Mouse (Mus musculus): ENCODE measurements around the gene A630001G21Rik. TPM values are rescaled to one million over a fixed set of nuclear protein-coding genes. Genes with fewer than 3 reads are reported as not detected.

Gene A630001G21Rik
- polyA plus RNA-seq, 1 experiment from 2014 or later: 1.8 TPM

DNA sequence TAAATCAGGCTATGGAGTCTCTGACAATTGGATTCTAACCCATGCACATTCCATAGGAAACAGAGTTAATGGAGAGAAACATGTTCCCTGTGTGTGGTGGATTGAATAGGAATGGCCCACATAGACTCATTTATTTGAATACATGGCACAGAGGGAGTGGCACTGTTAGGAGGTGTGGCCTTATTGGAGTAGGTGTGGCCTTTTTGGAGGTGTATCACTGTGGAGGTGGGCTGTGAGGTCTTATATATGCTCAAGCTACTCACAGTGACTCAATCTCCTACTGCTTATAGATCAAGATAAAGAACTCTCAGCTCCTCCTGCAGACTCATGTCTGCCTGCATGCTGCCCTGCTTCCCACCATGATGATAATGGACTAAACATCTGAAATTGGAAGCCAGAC lies 63.9 kb downstream of the A630001G21Rik start:
- ATAC-seq (replicated peaks; ENCODE audit: insufficient number of reproducible peaks, low FRiP score, low TSS enrichment): no peak
- Histone ChIP-seq H3K4me3 (ENCODE audit: low read depth, low read length) (no peak overlapping the region), H3K4me1 (ENCODE audit: control insufficient read depth, insufficient read depth, low read length) (peaks cover 8% of the 10 kb centered on the region), H3K27me3 (ENCODE audit: control insufficient read depth, insufficient read depth, low read length) (no peaks in the 10 kb centered on the region), H3K9ac (ENCODE audit: low read depth, low read length) (no peak overlapping the region), H3K9me3 (replicated peaks; ENCODE audit: control insufficient read depth, low read length) (no peaks in the 10 kb centered on the region), H3K27ac (ENCODE audit: low read depth, low read length) (no peak overlapping the region), H3K36me3 (ENCODE audit: control insufficient read depth, insufficient read depth, low read length) (no peaks in the 10 kb centered on the region), H3K4me2 (no peak overlapping the region)

DNA sequence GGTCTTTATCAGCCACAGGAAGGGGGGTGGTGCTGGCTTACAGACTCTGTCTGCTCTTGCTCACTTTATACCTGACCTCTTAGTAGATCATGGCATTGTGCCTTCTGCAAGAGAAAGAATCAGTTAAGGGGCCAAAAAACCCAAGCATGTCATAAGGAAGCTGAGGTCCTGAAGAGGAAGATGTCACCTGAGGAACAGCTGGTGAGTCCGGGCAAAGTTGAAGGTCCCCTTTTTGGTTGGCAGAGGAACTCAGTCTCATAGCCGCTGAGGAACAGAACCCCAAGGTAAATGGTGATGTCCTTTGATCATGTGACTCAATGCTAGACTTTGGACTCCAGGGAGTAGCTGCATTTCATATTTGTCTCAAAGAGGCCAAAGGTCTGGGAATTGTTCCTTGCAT lies 71.7 kb downstream of the A630001G21Rik start:
- H3K4me1 ChIP-seq (ENCODE audit: control insufficient read depth, insufficient read depth, low read length): no peaks in the 10 kb centered on the region
- 79% methylated on average over 2 of the region's 2 CpGs for WGBS (ENCODE audit: insufficient replicate concordance)
- ATAC-seq (replicated peaks; ENCODE audit: insufficient number of reproducible peaks, low FRiP score, low TSS enrichment): no peak
- H3K27ac ChIP-seq (ENCODE audit: low read depth, low read length): no peak overlapping the region
- no peaks in the 10 kb centered on the region for H3K27me3 ChIP-seq (ENCODE audit: control insufficient read depth, insufficient read depth, low read length)
- no peak overlapping the region for H3K4me3 ChIP-seq (ENCODE audit: low read depth, low read length)
- no peaks in the 10 kb centered on the region for H3K36me3 ChIP-seq (ENCODE audit: control insufficient read depth, insufficient read depth, low read length)
- no peak overlapping the region for H3K9ac ChIP-seq (ENCODE audit: low read depth, low read length)
- H3K9me3 ChIP-seq (replicated peaks; ENCODE audit: control insufficient read depth, low read length): no peaks in the 10 kb centered on the region
- no peak overlapping the region for H3K4me2 ChIP-seq

DNA sequence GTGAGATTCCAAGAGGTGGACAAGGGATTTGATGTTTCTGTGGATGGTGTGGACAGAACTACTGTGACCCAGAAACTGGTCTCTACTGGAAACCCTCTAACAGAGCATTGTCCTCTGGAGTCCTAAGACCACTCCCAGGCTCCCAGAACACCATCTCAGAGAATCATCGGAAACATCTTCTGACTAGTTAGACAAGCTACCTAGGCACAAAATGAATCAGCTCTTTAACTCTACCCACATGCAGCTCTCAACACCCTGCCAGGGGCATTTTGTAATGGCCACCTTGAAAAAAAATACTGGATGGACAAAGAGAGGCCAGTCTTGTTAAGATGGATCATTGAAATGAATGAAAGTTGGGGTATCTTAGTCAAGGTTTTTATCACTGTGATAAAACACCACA lies 72.9 kb downstream of the A630001G21Rik start:
- no peaks in the 10 kb centered on the region for H3K4me1 ChIP-seq (ENCODE audit: control insufficient read depth, insufficient read depth, low read length)
- no peaks in the 10 kb centered on the region for H3K27me3 ChIP-seq (ENCODE audit: control insufficient read depth, insufficient read depth, low read length)
- 87% methylated on average over 1 of the region's 1 CpGs for WGBS (ENCODE audit: insufficient replicate concordance)

DNA sequence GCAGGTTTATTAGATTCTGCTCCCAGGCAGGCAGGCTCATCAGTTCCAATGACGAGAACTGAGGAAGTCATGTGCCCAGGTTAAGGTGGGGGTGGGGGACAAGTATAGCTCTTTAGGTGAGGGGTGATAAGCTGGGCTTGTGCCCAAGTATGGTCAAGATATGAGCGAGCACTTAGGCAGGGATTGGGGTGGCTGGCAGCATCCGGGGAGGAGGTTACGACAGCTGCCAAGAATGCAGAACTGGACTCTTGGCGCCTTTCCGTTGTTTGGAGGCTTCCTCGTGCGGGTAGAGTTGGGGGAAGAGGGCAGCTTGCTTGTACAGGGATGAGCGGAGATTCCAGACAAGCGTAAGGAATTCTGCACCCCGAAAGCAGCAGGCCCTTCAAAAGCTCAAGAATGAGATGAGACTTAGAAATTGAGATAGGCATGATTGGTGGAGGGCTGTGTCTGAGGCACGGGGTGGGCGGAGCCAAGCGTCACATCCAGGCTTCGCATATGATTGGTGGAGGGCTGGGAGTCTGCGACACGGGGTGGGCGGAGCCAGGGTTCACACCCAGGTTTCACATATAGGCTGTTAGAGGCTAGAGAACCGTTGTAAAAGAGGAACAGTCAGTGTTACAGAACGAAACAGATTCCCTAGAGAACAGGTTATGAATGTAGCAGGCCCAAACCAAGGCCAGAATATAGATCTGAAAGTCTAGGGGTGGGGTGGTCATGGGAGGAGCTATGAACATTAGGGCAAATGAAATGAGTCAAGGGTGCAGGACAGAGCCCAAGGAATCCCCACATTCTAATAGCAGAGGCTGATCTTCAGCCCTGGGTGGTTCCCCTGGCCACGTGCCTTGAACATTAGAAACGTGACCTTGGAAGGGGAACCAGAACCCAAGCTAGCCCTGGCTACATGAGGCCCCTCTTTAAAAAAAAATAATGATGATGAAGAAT lies 74.9 kb downstream of the A630001G21Rik start:
- Histone ChIP-seq H3K9ac (ENCODE audit: low read depth, low read length) (peak overlapping the region; percentile 61), H3K36me3 (ENCODE audit: control insufficient read depth, insufficient read depth, low read length) (no peaks in the 10 kb centered on the region)
- WGBS (ENCODE audit: insufficient replicate concordance): 11% methylated on average over 22 of the region's 22 CpGs

More for the DNA sequence above, 72.9 kb downstream of the A630001G21Rik start:
- H3K27ac ChIP-seq (ENCODE audit: low read depth, low read length): no peak overlapping the region
- H3K9ac ChIP-seq (ENCODE audit: low read depth, low read length): no peak overlapping the region
- no peak overlapping the region for H3K4me2 ChIP-seq
- H3K4me3 ChIP-seq (ENCODE audit: low read depth, low read length): no peak overlapping the region
- ATAC-seq (replicated peaks; ENCODE audit: insufficient number of reproducible peaks, low FRiP score, low TSS enrichment): no peak
- no peaks in the 10 kb centered on the region for H3K9me3 ChIP-seq (replicated peaks; ENCODE audit: control insufficient read depth, low read length)
- no peaks in the 10 kb centered on the region for H3K36me3 ChIP-seq (ENCODE audit: control insufficient read depth, insufficient read depth, low read length)

DNA sequence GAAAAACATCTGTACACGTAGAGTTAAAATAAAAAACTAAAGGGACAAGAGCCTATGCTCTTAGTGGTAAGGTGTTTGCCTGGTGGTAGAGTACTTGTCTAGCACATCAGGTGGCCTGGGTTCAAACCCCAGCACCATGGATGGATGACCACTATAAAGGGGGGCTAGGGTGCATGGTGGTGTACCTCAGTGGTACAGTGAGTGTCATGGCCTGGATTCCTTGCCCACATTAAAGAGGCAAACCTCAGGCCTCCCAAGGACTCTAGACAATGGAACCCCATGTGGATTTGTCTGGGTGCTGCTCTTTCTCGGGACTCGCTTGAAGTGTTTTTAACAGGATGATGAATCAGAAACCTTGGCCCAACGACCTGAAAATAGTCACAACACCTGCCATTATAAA lies 75.9 kb downstream of the A630001G21Rik start:
- Histone ChIP-seq H3K27ac (ENCODE audit: low read depth, low read length) (no peak overlapping the region), H3K9me3 (replicated peaks; ENCODE audit: control insufficient read depth, low read length) (no peaks in the 10 kb centered on the region), H3K27me3 (ENCODE audit: control insufficient read depth, insufficient read depth, low read length) (no peaks in the 10 kb centered on the region), H3K36me3 (ENCODE audit: control insufficient read depth, insufficient read depth, low read length) (no peaks in the 10 kb centered on the region), H3K9ac (ENCODE audit: low read depth, low read length) (no peak overlapping the region), H3K4me3 (ENCODE audit: low read depth, low read length) (no peak overlapping the region), H3K4me2 (no peak overlapping the region), H3K4me1 (ENCODE audit: control insufficient read depth, insufficient read depth, low read length) (no peaks in the 10 kb centered on the region)
- ATAC-seq (replicated peaks; ENCODE audit: insufficient number of reproducible peaks, low FRiP score, low TSS enrichment): no peak
- 78% methylated on average over 4 of the region's 4 CpGs for WGBS (ENCODE audit: insufficient replicate concordance)

More for the DNA sequence above, 74.9 kb downstream of the A630001G21Rik start:
- no peaks in the 10 kb centered on the region for H3K4me1 ChIP-seq (ENCODE audit: control insufficient read depth, insufficient read depth, low read length)
- H3K27ac ChIP-seq (ENCODE audit: low read depth, low read length): peak overlapping the region; percentile 92
- H3K9me3 ChIP-seq (replicated peaks; ENCODE audit: control insufficient read depth, low read length): no peaks in the 10 kb centered on the region
- peak; percentile 95 for ATAC-seq (replicated peaks; ENCODE audit: insufficient number of reproducible peaks, low FRiP score, low TSS enrichment)
- H3K4me2 ChIP-seq: peak overlapping the region; percentile 59
- H3K27me3 ChIP-seq (ENCODE audit: control insufficient read depth, insufficient read depth, low read length): no peaks in the 10 kb centered on the region
- peak overlapping the region; percentile 33 for H3K4me3 ChIP-seq (ENCODE audit: low read depth, low read length)

DNA sequence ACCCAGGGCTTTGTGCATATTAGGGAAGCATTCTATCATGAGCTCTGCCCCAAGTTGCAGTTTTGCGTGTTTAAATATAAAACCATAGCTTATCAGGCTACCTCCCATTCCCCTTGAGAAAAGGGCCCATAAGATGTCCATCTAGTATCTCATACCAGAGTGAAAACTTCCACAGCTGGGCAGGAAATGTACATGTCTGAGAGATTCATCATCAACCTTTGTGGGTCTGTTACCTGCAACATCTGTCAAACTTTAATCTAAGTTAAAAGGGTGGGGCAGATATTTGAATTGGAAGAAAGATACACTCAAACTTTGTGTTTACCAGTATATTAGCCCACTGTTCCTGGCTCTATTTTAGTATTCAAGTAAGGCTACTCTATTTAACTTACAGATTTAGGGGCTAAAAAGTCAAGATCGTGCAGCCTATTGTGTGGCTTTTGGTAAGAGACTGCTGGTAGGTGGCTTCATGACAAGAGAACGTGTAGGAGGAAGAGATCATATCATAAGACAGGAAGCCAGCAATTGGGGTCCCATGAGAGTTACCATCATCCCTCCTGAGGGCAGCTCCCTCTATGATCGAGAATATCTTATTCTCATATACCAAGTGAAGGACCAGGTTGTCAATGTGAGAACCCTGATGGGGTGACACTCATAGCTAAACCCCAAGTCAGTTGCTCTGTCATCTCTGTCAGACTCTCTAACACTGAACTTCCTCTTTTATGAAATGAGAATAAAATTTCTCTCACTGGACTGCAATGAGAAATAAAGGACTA lies 80.5 kb downstream of the A630001G21Rik start:
- H3K9ac ChIP-seq (ENCODE audit: low read depth, low read length): no peak overlapping the region
- H3K9me3 ChIP-seq (replicated peaks; ENCODE audit: control insufficient read depth, low read length): no peaks in the 10 kb centered on the region
- ATAC-seq (replicated peaks; ENCODE audit: insufficient number of reproducible peaks, low FRiP score, low TSS enrichment): no peak
- H3K36me3 ChIP-seq (ENCODE audit: control insufficient read depth, insufficient read depth, low read length): no peaks in the 10 kb centered on the region
- WGBS (ENCODE audit: insufficient replicate concordance): 69% methylated on average over 4 of the region's 4 CpGs
- H3K4me2 ChIP-seq: no peak overlapping the region
- no peaks in the 10 kb centered on the region for H3K27me3 ChIP-seq (ENCODE audit: control insufficient read depth, insufficient read depth, low read length)
- no peak overlapping the region for H3K27ac ChIP-seq (ENCODE audit: low read depth, low read length)
- H3K4me3 ChIP-seq (ENCODE audit: low read depth, low read length): no peak overlapping the region
- H3K4me1 ChIP-seq (ENCODE audit: control insufficient read depth, insufficient read depth, low read length): no peaks in the 10 kb centered on the region

DNA sequence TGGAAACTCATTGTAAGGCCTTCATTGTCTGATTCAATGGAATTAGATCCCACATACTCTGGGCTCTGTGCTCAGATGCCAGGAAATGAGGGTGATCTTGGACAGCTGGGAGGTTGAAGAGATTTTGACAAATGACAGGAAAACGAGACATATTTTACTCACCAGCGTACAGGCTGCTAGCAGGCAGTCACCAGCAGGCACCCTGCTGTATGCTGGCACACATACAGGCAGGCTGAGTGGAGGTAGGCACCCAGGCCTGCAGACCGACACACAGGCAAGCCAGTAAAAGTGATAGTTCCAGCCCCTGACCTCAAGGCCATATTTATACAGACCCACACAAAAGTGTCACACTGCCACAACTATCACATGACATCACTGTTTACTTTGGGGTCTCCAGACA lies 82.8 kb downstream of the A630001G21Rik start:
- Histone ChIP-seq H3K9me3 (replicated peaks; ENCODE audit: control insufficient read depth, low read length) (no peaks in the 10 kb centered on the region), H3K4me3 (ENCODE audit: low read depth, low read length) (no peak overlapping the region), H3K27ac (ENCODE audit: low read depth, low read length) (no peak overlapping the region), H3K9ac (ENCODE audit: low read depth, low read length) (no peak overlapping the region), H3K27me3 (ENCODE audit: control insufficient read depth, insufficient read depth, low read length) (no peaks in the 10 kb centered on the region), H3K4me2 (no peak overlapping the region), H3K4me1 (ENCODE audit: control insufficient read depth, insufficient read depth, low read length) (no peaks in the 10 kb centered on the region), H3K36me3 (ENCODE audit: control insufficient read depth, insufficient read depth, low read length) (no peaks in the 10 kb centered on the region)
- 70% methylated on average over 3 of the region's 3 CpGs for WGBS (ENCODE audit: insufficient replicate concordance)
- ATAC-seq (replicated peaks; ENCODE audit: insufficient number of reproducible peaks, low FRiP score, low TSS enrichment): no peak

DNA sequence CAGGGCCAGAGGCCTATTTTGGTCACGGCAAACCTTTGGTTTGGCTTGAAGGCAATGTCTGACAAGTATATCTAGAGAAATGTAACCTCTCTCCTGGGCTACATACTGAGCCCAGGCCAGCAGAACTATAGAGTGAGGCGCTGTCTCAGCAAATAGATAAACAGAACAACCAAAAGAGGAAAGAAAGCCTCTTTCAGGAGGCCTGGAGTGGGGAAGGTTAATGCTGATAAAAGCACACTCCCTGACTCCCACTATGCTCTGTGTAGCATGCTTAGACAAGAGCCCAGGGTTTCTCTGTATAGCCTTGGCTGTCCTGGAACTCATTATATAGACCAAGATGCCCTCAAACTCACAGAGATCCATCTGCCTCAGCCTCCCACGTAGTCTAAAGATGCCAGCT lies 85.2 kb downstream of the A630001G21Rik start:
- 63% methylated on average over 3 of the region's 3 CpGs for WGBS (ENCODE audit: insufficient replicate concordance)
- H3K4me2 ChIP-seq: no peak overlapping the region
- 0 out of 2 replicates have a peak overlapping the region, but pooled peaks have one; percentile 29 for H3K27ac ChIP-seq (ENCODE audit: low read depth, low read length)
- H3K9me3 ChIP-seq (replicated peaks; ENCODE audit: control insufficient read depth, low read length): no peaks in the 10 kb centered on the region
- no peaks in the 10 kb centered on the region for H3K36me3 ChIP-seq (ENCODE audit: control insufficient read depth, insufficient read depth, low read length)
- H3K4me3 ChIP-seq (ENCODE audit: low read depth, low read length): no peak overlapping the region
- H3K4me1 ChIP-seq (ENCODE audit: control insufficient read depth, insufficient read depth, low read length): no peaks in the 10 kb centered on the region
- no peaks in the 10 kb centered on the region for H3K27me3 ChIP-seq (ENCODE audit: control insufficient read depth, insufficient read depth, low read length)
- no peak for ATAC-seq (replicated peaks; ENCODE audit: insufficient number of reproducible peaks, low FRiP score, low TSS enrichment)
- no peak overlapping the region for H3K9ac ChIP-seq (ENCODE audit: low read depth, low read length)

Data from heart, embryonic 11.5 days (tissue).